Mouse (Mus musculus): ENCODE data around the gene Tspan5.
A peak's percentile ranks its signal among the peaks of the same experiment; 100 is the strongest.

The Tspan5 gene

DNA sequence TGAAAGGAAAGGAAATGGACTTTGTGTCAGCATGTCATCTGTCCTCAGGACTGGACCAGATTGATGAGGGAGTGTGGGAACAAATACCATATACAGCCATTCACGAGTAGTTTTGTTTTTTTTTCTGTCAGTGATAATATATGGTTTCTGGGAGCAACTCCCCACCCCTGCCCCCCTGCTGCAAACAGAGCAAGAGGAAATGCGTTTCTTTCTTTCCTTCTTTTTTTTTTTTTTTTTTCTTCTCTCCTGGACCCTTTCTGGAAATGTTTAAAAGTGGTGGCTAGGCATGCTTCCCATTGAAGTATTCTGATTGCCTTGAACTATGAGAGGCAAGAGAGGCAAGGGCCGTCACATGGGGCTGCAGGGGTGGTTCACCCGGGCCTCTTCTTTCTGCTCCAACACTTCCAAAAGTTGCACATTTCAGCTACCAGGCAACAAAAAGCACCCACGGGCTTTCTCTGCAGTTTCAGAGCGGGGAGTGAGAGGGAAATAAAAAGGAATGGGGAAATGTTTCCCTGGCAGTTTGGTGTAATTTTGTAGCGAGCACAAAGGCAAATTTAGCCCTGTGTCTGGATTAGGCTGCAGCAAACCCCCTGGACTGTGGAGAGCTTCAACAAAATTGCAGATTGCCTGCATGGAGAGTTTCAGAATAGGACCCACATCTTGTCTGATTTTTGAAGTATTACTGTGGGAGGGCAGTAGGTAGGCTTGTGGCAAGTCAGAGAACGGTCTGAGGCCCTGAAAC, 2.2 kb downstream of the Tspan5 start:
- no peak for DNase-seq (ENCODE audit: low spot score)

DNA sequence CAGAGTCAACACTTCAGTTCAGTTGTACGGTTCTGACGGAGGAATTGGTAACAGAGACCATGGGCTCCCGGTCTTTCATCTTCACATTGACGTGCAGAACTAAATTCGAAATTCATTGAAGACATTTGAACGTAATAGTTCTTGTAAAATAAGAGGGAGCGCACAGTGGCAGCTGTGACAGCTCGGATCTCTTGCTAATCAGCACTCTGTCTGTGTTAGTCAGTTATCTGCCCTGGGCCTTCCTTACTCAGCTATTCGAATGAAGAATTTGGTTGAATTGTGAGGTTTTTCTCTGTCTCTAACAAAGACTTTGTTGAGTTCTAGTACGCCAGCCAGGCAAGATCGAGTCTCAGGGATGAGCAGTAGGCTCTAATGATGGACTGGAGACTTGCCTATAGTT, 3.1 kb downstream of the Tspan5 start:
- DNase-seq (ENCODE audit: low spot score) = no peak

DNA sequence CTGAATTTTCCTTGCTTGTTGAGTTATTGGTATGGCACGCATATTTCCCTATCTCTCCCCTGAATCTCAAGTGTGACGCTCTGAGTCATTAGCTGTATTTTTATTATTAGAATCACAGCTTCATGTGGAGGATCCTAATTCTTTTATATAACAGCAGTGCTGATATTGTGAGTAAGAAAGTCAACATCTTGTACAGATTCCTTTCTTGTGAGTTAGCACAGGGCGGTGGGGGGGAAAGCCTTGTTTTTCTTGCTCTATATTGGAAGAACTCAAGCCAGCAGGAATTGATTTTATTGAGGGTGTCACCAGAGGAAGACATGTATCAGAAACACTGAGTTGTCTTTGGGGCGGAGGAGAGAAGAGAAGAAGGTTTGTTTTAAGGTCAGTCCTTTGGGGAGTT, 3.6 kb downstream of the Tspan5 start:
- no peak for DNase-seq (ENCODE audit: low spot score)

DNA sequence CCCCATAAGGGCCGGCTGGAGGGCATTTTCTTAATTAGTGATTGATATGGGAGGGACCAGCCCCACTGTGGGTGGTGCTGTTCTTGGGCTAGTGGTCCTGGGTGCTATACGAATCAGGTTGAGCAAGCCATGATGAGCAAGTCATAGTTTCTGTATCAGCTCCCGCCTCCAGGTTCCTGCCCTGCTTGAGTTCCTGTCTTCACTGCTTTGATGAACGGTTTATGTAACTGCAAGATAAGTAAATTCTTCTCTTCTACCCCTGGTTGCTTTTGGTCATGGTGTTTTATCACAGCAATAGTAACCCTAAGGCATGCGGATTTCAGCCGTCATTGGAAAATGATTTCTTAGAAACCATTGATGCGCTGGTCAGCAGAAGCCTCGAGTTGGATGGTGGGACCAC, 4.6 kb downstream of the Tspan5 start:
- no peak for DNase-seq (ENCODE audit: low spot score)

DNA sequence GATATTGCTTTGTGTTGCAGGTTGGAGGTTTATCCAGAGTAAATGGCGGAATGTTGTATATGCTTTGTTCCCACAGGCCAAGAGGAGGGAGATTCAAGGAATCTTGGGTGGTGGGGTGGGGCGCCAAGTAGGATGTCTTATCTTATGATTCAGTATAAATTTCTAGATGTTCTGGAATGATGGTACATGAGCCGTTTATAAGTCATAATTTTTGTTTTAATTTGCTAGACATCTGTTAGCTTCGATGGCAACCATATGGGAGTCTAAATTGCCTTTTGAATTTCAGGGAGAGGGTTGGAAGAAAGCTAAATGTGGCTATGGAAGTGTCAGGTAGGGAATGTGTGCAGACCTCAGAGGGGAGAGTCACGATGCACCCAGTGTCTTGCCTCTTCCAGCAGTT, 5.0 kb downstream of the Tspan5 start:
- DNase-seq (ENCODE audit: low spot score) = no peak

DNA sequence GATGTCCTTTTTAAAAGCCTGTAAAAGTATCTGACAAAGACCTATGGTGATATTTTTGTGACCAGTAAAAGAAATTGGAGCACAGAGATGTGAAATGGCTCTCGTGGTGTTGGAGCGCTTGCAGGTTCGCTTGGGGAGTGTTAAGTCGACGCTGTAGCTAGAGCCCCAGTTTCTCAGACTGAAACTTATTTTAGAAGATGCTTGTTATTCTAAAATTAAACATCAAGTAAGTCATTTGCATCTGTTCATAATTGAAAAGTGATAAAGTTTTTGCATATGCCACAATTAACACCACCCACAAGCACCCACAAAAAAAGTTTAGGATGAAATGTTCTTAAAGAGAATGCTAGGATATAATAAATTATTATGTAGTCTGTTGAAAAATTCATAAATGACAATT, 6.0 kb downstream of the Tspan5 start:
- DNase-seq (ENCODE audit: low spot score) = no peak

DNA sequence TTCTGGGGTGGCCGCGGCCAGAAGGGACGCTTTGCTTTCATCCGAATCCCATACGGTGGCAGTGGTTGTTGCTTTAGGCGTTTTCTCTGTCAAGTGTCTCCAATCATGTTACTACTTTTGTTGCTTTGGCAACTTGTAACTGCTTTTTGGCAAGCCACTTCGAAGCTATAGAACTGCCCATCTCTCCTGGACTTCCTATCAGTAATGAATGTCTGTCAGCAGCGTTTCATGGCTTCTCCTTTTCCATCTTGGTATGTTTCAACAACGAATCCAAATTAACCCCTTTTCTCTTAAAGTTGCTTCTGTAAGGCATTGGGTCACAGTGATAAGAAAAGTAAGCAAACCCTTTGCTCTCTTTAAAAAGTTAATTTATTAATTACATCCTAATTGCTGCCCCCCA, 7.7 kb downstream of the Tspan5 start:
- DNase-seq (ENCODE audit: low spot score) = no peak

DNA sequence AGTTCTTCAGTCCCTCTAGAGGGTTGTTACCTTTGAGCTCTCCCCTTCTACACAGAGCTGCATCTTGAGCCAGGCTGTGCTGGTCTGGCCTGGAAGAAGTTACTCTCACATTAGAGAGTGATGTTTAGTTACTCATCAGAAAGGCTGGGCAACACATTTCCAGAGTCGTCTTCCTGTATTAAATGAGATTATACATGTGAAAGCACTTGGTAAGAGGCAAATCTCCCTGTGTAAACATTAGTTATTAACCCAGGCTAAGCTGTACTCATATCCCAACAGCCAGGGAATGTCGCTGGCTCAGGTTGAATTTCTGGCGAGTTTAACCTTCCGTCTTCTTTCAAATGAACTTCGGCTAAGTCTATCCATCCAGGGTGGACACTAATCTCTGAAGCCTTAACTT, 9.3 kb downstream of the Tspan5 start:
- no peak for DNase-seq (ENCODE audit: low spot score)

DNA sequence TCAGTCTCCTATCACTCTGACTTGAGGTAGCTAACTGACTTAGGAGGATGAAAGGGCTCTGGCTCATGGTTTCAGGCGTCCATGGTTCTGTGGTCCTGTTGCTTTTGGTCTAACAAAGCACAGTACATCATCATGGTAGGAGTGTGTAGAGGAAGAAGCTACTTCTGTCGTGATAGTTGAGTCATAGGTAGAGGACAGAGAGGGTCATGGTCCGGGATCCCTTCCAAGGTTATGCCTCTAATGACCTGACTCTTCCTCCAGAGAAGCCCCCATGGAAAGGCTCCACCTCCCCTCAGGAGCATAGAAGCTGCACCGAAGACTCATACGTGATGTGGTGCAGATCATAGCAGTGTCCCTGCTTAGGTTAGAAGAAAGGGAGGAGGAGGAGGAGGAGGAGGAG, 10.1 kb downstream of the Tspan5 start:
- no peak for DNase-seq (ENCODE audit: low spot score)

DNA sequence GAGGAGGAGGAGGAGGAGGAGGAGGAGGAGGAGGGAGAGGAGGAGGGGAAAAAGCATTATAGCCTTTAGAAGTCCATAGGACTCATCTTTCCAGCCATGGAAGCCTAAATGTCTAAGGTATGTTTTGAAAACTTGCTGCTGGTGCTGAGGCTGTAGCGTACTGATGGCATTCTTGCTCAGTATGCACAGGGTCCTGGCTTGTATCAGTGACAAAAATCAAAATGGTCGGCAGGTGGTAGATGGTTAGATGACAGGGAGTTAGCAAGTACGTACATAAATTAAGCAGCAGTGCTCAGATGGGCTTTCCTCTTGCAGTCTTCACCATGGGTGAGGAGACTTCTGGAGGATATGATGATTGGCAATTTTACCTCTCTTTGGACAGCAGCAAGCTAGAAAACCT, 10.8 kb downstream of the Tspan5 start:
- no peak for DNase-seq (ENCODE audit: low spot score)

DNA sequence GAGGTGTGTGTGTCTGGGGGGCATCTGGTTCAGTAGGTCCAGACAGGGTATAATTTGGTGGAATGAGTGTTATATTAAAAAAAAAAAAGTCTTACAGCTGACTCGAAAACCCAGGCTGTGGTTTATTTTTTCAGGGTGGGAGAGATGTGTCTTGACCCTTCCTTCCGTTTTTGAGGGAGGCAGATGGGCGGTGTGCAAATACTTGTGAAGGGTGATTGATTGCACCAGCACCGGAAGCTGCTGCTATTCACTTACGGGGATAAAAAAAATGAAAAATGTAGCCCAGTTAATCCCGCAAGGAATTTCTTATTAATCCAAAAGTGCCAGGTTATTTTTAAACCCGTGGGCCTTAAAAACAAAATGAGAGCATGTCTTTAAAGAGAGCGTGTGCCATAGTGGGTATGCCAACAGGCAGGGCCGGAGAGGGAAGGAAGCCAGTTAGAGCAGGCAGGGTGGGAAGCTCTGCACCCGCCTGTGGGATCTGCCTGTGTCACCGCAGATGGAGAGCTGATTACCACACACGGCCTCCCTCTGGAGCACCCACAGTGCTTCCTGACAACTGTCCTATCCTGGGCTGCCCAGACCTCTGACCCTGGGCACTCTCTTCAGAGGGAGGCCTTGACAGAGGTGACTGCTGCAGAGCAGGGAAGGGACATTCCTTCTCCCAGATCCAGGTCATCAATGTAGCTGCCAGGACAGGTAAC, 11.3 kb downstream of the Tspan5 start:
- no peak for DNase-seq (ENCODE audit: low spot score)

DNA sequence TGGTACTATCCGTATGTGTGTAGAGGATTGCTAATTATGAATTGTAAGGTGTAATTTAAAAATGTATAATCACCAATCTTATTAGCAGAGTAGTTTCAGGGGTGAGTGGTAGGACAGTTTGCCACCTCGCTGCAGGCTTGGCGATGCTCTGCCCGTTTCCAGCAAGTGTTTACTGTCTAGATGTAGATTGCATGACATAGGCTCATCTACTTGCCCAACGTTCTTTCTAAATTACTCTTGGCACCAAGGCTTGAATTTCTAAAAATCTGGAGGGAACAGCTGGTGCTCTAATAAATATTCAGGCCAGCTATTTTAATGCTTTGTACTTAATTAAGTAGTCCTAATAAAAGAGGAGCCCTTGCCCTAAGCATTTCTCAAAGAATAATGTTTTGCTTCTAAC, 12.3 kb downstream of the Tspan5 start:
- no peak for DNase-seq (ENCODE audit: low spot score)

DNA sequence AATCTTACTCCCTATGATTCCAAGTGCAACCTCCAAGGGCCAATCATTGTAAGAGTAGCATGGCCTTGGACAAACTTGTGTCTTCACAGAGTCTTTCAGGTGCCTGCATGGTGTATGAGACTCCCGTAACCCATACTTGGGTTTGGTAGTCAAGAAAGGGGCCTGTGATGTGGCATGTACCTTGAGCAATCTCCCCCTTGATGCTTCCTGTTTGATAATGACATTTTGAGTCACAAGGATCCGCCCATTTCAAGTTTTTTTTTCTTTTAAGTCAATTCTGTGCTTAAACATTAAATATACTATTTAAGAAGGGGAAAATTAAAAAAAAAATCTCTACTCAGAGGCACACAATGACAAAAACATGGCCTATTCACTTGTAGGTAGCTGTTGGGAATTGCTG, 15.3 kb downstream of the Tspan5 start:
- no peak for DNase-seq (ENCODE audit: low spot score)

DNA sequence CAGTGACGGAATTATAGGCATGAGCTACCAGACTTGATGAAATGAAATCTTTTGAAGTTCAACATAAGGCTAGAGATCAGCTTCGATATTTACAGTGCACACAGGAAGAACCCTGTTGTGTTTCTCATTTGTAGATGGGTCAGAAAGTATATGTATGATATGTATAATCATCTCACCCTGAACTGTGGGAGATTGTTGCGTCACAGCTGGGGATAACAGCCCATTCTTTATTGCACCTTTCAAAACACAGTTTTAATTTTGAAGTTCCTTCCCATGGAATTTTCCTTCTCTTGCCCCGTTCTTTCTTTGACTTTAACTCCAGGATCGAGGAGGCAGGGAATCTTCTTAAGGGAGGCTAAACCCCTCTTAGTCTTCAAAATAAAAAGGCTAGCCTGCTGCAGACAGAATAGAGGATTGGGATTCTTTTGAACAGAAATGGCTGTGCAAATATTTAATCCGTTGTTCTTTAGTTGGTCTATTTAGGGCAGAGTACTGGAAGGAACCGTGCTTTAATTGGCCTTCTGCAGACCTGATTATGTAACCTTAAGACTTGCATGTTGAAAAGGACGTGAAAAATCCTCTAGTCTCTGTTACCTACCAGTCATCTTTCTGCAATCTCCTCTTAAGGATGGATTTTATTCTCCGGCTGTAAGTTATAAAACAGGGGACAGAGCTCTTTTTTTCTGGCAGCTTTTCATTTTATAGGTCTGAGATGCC, 18.1 kb downstream of the Tspan5 start:
- DNase-seq (ENCODE audit: low spot score) = no peak

DNA sequence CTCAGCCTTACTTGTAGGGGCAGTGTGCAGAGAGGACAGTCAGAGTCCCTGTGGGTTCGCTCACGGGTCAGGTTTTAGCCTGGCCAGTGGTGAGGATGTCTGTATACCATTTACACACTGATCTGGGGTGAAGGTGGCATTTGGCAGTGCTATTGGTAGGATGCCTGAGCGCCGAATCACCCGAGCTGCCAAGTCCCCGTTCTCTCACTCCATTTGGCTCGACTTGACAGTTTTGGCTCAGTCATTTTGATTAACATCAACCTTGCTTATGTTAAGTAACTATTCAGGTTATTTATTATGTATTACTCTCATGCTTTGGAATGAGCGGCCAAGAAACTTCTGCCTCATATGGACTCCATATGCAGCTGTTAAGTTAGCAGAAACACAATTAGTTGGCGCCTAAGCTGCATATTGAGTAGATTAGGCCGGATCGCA, 18.7 kb downstream of the Tspan5 start:
- DNase-seq (ENCODE audit: low spot score) = no peak

DNA sequence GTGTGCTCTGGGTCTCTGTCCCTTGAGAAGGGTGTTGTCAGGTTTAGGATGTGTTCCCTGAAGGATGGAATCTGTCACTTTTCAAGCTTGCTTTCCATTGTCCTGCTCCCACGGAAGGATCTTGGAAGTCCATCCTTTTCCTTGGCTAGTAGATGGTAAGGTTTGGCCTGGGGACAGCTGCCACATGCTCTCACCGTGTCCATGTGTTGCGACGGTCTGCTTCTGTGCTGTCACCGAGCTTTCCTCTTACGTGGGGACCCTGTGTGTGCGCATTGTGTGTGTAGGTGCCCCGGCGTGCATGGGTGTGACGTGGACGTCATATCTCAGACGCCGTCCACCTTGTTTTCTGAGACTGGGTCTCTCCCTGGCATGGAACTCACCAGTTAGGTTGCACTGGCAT, 19.5 kb downstream of the Tspan5 start:
- DNase-seq (ENCODE audit: low spot score) = no peak

DNA sequence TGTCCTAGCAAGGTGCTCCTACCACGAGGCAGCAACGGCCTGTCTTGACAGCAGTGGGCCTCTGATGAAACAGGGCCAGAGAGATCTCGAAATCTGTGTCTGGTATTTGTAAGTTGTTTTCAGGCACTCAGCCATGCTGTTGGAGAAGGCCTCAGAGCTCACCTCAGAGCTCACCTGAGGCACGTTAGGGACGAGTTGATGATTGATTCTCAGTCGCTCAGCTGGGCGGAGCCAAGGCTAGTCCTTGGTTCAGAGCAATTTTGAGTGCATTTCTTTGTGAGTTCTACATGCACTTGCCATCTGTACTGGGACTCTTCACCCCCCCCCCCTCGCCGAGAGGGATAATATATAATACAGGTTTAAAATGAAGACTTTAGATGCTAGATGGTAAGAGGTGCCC, 21.9 kb downstream of the Tspan5 start:
- no peak for DNase-seq (ENCODE audit: low spot score)

DNA sequence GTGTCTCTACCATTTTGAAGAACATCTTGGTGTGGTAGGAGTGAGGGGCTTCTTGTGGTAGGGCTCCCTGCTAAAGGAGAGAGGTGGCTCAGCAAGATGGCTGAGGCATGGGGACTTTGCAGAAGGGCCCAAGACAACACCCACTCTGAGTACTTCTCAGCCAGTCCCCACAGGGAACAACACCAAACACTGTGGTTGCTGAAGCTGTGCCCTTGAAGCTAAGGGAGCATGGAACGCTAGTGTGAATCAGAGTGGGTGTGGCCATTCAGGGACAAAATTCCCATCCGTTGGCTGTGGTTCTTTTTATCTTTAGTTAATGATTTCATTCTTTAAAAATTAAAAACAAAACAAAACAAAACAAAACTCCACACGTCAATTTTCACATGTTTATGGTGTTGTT, 22.8 kb downstream of the Tspan5 start:
- DNase-seq (ENCODE audit: low spot score) = no peak

DNA sequence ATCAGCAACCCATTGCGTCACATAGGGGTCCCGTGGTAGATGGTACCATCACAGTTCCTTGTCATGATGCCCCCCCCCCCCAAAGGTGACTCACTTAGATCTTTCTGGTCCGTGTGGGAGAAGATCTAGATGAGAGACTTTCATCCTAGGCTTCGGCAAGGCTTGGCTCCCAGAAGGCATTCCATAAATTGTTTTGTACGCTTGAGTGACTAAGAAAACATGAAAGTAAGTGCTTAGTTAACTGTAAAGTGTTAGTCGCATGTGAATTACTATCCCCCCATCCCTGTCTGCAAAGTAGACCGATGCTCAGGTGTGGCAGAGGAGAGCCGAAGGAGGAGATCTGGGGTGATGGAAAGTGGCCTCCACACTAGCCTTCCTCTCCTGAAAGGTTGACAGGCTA, 25.0 kb downstream of the Tspan5 start:
- DNase-seq (ENCODE audit: low spot score) = no peak

DNA sequence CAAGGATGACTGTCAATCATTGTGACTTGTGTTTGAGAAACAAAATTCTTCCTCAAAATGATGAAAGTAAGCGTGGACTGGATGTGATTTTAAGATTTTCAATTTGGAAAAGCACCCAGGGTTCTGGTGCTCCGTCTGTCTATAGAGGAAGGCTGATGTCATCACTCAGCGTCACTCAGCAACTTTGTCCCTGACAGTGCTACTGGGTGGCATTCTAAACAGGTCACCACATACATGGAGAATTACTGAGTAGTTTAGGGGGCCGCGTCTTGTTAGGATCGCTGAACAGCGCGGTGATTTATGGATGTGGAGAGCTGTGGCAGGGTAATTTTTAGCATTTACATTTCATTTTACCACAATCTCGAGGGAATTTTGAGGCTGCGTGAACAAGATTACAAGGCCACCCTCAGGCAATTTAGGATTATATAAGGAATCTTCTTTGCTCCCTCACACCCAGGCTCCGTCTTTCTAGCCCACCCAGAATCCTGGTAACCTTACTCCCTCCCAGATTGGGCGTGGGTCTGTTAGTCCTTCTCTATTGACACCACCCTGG, 26.6 kb downstream of the Tspan5 start:
- DNase-seq (ENCODE audit: low spot score) = no peak

DNA sequence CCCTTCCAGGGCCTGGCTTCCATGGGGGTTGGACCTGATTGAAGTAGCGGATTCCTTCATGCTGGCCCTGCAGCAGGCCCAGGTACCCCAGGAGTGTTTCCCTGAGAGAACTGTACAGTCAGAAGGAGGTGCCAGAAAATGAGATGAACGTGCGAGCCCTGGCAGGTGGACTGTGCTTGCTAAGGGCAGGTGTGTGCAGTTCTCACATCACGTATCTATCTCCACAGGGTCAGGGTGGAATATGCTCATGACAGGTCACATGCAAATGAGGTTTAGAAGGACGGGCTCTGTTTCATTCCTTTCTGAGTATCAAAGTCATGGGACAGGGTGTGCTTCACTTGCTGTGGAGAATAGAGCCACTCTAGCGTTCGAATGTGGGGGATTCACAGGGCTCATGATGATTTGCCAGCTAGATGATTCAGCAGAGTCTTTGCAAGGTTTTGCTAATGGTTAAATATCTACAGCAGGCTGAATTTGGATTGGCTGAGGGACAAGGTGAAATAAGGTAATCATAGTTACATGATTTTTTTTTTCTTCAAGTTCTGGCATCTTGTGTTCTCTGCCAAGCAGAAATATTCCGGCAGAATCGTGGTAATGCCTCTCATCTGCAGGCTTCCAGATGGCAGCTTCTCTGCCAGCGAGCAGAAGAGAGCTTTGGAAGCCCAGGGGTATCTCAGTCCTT, 28.8 kb downstream of the Tspan5 start:
- peak; percentile 59 for DNase-seq (ENCODE audit: low spot score)

DNA sequence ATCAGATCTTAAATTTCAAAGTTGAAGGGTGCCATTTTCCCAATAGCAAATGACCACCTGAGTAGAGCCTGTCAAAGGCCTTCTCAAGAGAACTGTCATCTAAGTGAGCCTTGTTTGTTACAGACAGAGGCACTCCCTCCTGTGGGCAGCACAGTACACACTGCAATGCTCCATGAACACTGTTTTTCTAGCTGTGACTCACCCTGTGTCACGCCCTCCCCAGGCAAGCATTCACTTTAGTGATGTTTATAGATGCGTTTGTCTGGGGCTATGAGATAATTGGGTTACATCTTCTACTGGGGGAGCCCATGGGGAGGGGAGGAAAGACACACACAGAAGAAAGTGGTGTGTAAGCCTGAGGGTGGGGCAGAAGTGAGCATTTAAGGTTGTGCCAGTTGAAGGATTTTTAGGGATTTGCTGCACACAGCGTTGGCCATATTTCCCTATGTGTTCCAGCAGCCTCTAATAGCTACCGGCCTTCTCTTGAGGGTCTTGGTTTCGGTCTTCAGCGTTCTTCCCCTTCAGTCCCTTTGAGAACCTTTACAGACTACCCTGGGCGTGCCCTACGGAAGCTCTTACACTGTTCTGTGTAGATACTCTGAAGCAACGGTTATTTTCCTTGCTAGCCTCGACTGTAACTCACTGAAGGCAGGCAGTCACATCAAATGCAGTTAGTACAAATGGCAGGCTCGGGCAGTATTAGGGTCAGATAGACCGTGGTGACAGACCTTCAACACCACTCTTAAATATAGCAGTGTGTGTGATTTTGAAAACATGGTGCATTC, 29.7 kb downstream of the Tspan5 start:
- no peak for DNase-seq (ENCODE audit: low spot score)

Data from layer of hippocampus, adult 11-12 months (tissue).